18 mouse cellular contexts compared by ENCODE assay signal in genomic region chr8:70344279-70344678, GRCm38 (mm10). TPM values are rescaled to one million over a fixed set of nuclear protein-coding genes. Genes with fewer than 3 reads are reported as not detected.
DNase-seq lines count a peak whose midpoint lies in the region; ATAC-seq and TF ChIP-seq lines count a peak whose summit lies in the region.
"Had no signal": no experiment of that assay in that cellular context is flagged by ENCODE, and none has a peak within 500 bp of the region (broad histone marks: within the 10 kb centered on the region; RNA-seq: fewer than 3 reads in every experiment).

No protein-coding gene starts in this region.

- peaks cover 26% of the 10 kb centered on the region for H3K4me1 ChIP-seq in embryonic facial prominence, embryonic 12.5 days
- H3K4me1 ChIP-seq in embryonic facial prominence, embryonic 10.5 days = peaks cover 30% of the 10 kb centered on the region
- H3K4me1 ChIP-seq in lung, embryonic 14.5 days (ENCODE audit: insufficient read depth) = no peaks in the 10 kb centered on the region
- peaks cover 26% of the 10 kb centered on the region for H3K4me1 ChIP-seq in embryonic facial prominence, embryonic 15.5 days
- peaks cover 66% of the 10 kb centered on the region for H3K4me1 ChIP-seq in liver, embryonic 13.5 days (replicated peaks)

- H3K9ac ChIP-seq in embryonic facial prominence, embryonic 12.5 days = 0 out of 2 replicates have a peak overlapping the region, but pooled peaks have one; percentile 30
- no peak overlapping the region for H3K9ac ChIP-seq in lung, embryonic 14.5 days
- H3K9ac ChIP-seq in embryonic facial prominence, embryonic 15.5 days = no peak overlapping the region
- H3K9ac ChIP-seq in liver, embryonic 13.5 days = no peak overlapping the region
- H3K9ac ChIP-seq: hindbrain, embryonic 15.5 days; intestine, embryonic 15.5 days; neural tube, embryonic 12.5 days had no signal

- no peak for ATAC-seq in embryonic facial prominence, embryonic 12.5 days (ENCODE audit: insufficient number of reproducible peaks, insufficient read depth, low FRiP score, low TSS enrichment)
- 0 out of 2 replicates have a peak, but pooled peaks have one; percentile 6 for ATAC-seq in lung, embryonic 14.5 days (ENCODE audit: insufficient read depth)
- ATAC-seq in embryonic facial prominence, embryonic 15.5 days (ENCODE audit: insufficient number of reproducible peaks, low FRiP score, low TSS enrichment, low read depth) = no peak
- no peak; the same call in 1 of the 2 replicates for ATAC-seq in liver, embryonic 13.5 days (ENCODE audit: low read depth)

- peaks cover 73% of the 10 kb centered on the region for H3K36me3 ChIP-seq in embryonic facial prominence, embryonic 12.5 days
- peaks cover 92% of the 10 kb centered on the region for H3K36me3 ChIP-seq in embryonic facial prominence, embryonic 10.5 days (replicated peaks)
- peaks cover 78% of the 10 kb centered on the region for H3K36me3 ChIP-seq in lung, embryonic 14.5 days (ENCODE audit: insufficient read depth)
- peaks cover 53% of the 10 kb centered on the region for H3K36me3 ChIP-seq in embryonic facial prominence, embryonic 15.5 days
- H3K36me3 ChIP-seq in liver, embryonic 13.5 days = peaks cover 93% of the 10 kb centered on the region

- no peak overlapping the region for H3K4me2 ChIP-seq in embryonic facial prominence, embryonic 12.5 days (replicated peaks)
- H3K4me2 ChIP-seq in lung, embryonic 14.5 days = no peak overlapping the region
- no peak overlapping the region for H3K4me2 ChIP-seq in embryonic facial prominence, embryonic 15.5 days (replicated peaks)
- H3K4me2 ChIP-seq in liver, embryonic 13.5 days = no peak overlapping the region
- H3K4me2 ChIP-seq: hindbrain, embryonic 15.5 days; intestine, embryonic 15.5 days; midbrain, embryonic 11.5 days; neural tube, embryonic 12.5 days had no signal

- H3K4me3 ChIP-seq in embryonic facial prominence, embryonic 12.5 days = no peak overlapping the region
- no peak overlapping the region for H3K4me3 ChIP-seq in embryonic facial prominence, embryonic 10.5 days
- H3K4me3 ChIP-seq in lung, embryonic 14.5 days (ENCODE audit: low read depth, low read length) = no peak overlapping the region
- H3K4me3 ChIP-seq in embryonic facial prominence, embryonic 15.5 days (replicated peaks) = no peak overlapping the region
- H3K4me3 ChIP-seq in liver, embryonic 13.5 days (replicated peaks) = no peak overlapping the region
- H3K4me3 ChIP-seq: gastrocnemius, adult 2 months; hindbrain, embryonic 15.5 days; intestine, embryonic 15.5 days; neural tube, embryonic 12.5 days had no signal

- H3K27me3 ChIP-seq in embryonic facial prominence, embryonic 12.5 days = no peaks in the 10 kb centered on the region
- no peaks in the 10 kb centered on the region for H3K27me3 ChIP-seq in embryonic facial prominence, embryonic 10.5 days (replicated peaks; ENCODE audit: low read depth, poor library complexity, severe bottlenecking)
- H3K27me3 ChIP-seq in lung, embryonic 14.5 days (ENCODE audit: insufficient read depth, low read length) = no peaks in the 10 kb centered on the region
- H3K27me3 ChIP-seq in embryonic facial prominence, embryonic 15.5 days = no peaks in the 10 kb centered on the region
- no peaks in the 10 kb centered on the region for H3K27me3 ChIP-seq in liver, embryonic 13.5 days
- H3K27me3 ChIP-seq: CH12.LX; hindbrain, embryonic 15.5 days; intestine, embryonic 15.5 days; neural tube, embryonic 12.5 days had no signal

- peak overlapping the region; percentile 56 for H3K27ac ChIP-seq in embryonic facial prominence, embryonic 12.5 days
- H3K27ac ChIP-seq in embryonic facial prominence, embryonic 10.5 days (replicated peaks) = no peak overlapping the region
- H3K27ac ChIP-seq in lung, embryonic 14.5 days (ENCODE audit: low read depth) = no peak overlapping the region
- peak overlapping the region; percentile 9; the same call in 1 of the 2 replicates for H3K27ac ChIP-seq in embryonic facial prominence, embryonic 15.5 days (replicated peaks)
- H3K27ac ChIP-seq in liver, embryonic 13.5 days = peak overlapping the region; percentile 40
- H3K27ac ChIP-seq: gastrocnemius, adult 2 months; hindbrain, embryonic 15.5 days; intestine, embryonic 15.5 days; macrophage; neural tube, embryonic 12.5 days had no signal

- TF ChIP-seq CTCF in lung, embryonic 14.5 days (IDR thresholded peaks at IDR 0.05; ENCODE audit: low read depth) = no peak

- WGBS in embryonic facial prominence, embryonic 12.5 days = 95% methylated on average over 2 of the region's 2 CpGs
- 85% methylated on average over 2 of the region's 2 CpGs for WGBS in embryonic facial prominence, embryonic 10.5 days
- 79% methylated on average over 2 of the region's 2 CpGs for WGBS in lung, embryonic 14.5 days
- WGBS in embryonic facial prominence, embryonic 15.5 days = 77% methylated on average over 2 of the region's 2 CpGs
- WGBS in liver, embryonic 13.5 days (ENCODE audit: insufficient replicate concordance) = 73% methylated on average over 2 of the region's 2 CpGs

- no peaks in the 10 kb centered on the region for H3K9me3 ChIP-seq in embryonic facial prominence, embryonic 12.5 days
- H3K9me3 ChIP-seq in embryonic facial prominence, embryonic 10.5 days = no peaks in the 10 kb centered on the region
- H3K9me3 ChIP-seq in lung, embryonic 14.5 days (ENCODE audit: low read depth, low read length) = no peaks in the 10 kb centered on the region
- H3K9me3 ChIP-seq in embryonic facial prominence, embryonic 15.5 days (replicated peaks) = no peaks in the 10 kb centered on the region
- no peaks in the 10 kb centered on the region for H3K9me3 ChIP-seq in liver, embryonic 13.5 days (replicated peaks)
- H3K9me3 ChIP-seq: G1E; hindbrain, embryonic 15.5 days; intestine, embryonic 15.5 days; neural tube, embryonic 12.5 days had no signal

- no peak for DNase-seq in embryonic facial prominence, embryonic 10.5 days (ENCODE audit: low spot score)
- no peak for DNase-seq in lung, embryonic 14.5 days
- no peak for DNase-seq in lung, postnatal 14 days
- DNase-seq in liver, embryonic 13.5 days = no peak
- no peak for DNase-seq in spleen, adult 18-20 months
- DNase-seq: thymus, adult 18-20 months had no signal

RNA-seq across cellular contexts. Expression of gene Upf1, which starts 8.8 kb away (rescaled TPM):
- polyA plus RNA-seq in embryonic facial prominence, embryonic 12.5 days (2016; fragmentation: Nextera tagmentation; extraction: Ambion mirVana) = 33.7 and 36.0 TPM in 2 replicates
- 21.9 and 22.1 TPM in 2 replicates for polyA plus RNA-seq in embryonic facial prominence, embryonic 10.5 days (2016; fragmentation: Nextera tagmentation; extraction: Ambion mirVana)
- 23.3 and 27.2 TPM in 2 replicates for polyA plus RNA-seq in lung, embryonic 14.5 days (2014; fragmentation: Nextera tagmentation; extraction: Ambion mirVana)
- 18.6 and 21.2 TPM in 2 replicates for polyA plus RNA-seq in embryonic facial prominence, embryonic 15.5 days (2015; fragmentation: Nextera tagmentation; extraction: Ambion mirVana)
- polyA plus RNA-seq in liver, embryonic 13.5 days (2015; fragmentation: Nextera tagmentation; extraction: Ambion mirVana) = 11.5 and 12.8 TPM in 2 replicates

RNA-seq across cellular contexts. Expression of gene Gdf1, which starts 14.7 kb away (rescaled TPM):
- polyA plus RNA-seq in embryonic facial prominence, embryonic 12.5 days (2016; fragmentation: Nextera tagmentation; extraction: Ambion mirVana) = 2.1 and 3.2 TPM in 2 replicates
- 5.6 and 5.7 TPM in 2 replicates for polyA plus RNA-seq in embryonic facial prominence, embryonic 10.5 days (2016; fragmentation: Nextera tagmentation; extraction: Ambion mirVana)
- polyA plus RNA-seq in lung, embryonic 14.5 days (2014; fragmentation: Nextera tagmentation; extraction: Ambion mirVana) = 2.4 and 4.2 TPM in 2 replicates
- polyA plus RNA-seq in embryonic facial prominence, embryonic 15.5 days (2015; fragmentation: Nextera tagmentation; extraction: Ambion mirVana) = 1.7 and 2.6 TPM in 2 replicates
- polyA plus RNA-seq in liver, embryonic 13.5 days (2015; fragmentation: Nextera tagmentation; extraction: Ambion mirVana) = 0.17 and 0.29 TPM in 2 replicates
- polyA plus RNA-seq: embryonic facial prominence, embryonic 14.5 days; G1E; macrophage had no signal

RNA-seq across cellular contexts. Expression of gene Cers1, which starts 28.7 kb away (rescaled TPM):
- polyA plus RNA-seq in embryonic facial prominence, embryonic 12.5 days (2016; fragmentation: Nextera tagmentation; extraction: Ambion mirVana) = 10.0 and 11.1 TPM in 2 replicates
- 2.3 and 4.1 TPM in 2 replicates for polyA plus RNA-seq in embryonic facial prominence, embryonic 10.5 days (2016; fragmentation: Nextera tagmentation; extraction: Ambion mirVana)
- polyA plus RNA-seq in lung, embryonic 14.5 days (2014; fragmentation: Nextera tagmentation; extraction: Ambion mirVana) = 2.7 and 3.6 TPM in 2 replicates
- 8.9 and 9.3 TPM in 2 replicates for polyA plus RNA-seq in embryonic facial prominence, embryonic 15.5 days (2015; fragmentation: Nextera tagmentation; extraction: Ambion mirVana)
- 0.15 and 0.30 TPM in 2 replicates for polyA plus RNA-seq in liver, embryonic 13.5 days (2015; fragmentation: Nextera tagmentation; extraction: Ambion mirVana)
- polyA plus RNA-seq: G1E, macrophage had no signal

RNA-seq across cellular contexts. Expression of gene Comp, which starts 29.1 kb away (rescaled TPM):
- polyA plus RNA-seq in embryonic facial prominence, embryonic 12.5 days (2016; fragmentation: Nextera tagmentation; extraction: Ambion mirVana) = 0.61 and 1.4 TPM in 2 replicates
- 0.19 and 0.37 TPM in 2 replicates for polyA plus RNA-seq in embryonic facial prominence, embryonic 10.5 days (2016; fragmentation: Nextera tagmentation; extraction: Ambion mirVana)
- polyA plus RNA-seq in lung, embryonic 14.5 days (2014; fragmentation: Nextera tagmentation; extraction: Ambion mirVana) = 0.43 and 0.53 TPM in 2 replicates
- 5.1 and 7.3 TPM in 2 replicates for polyA plus RNA-seq in embryonic facial prominence, embryonic 15.5 days (2015; fragmentation: Nextera tagmentation; extraction: Ambion mirVana)
- 0.48 and 0.58 TPM in 2 replicates for polyA plus RNA-seq in liver, embryonic 13.5 days (2015; fragmentation: Nextera tagmentation; extraction: Ambion mirVana)
- polyA plus RNA-seq: forebrain, embryonic 14.5 days; macrophage; midbrain, embryonic 11.5 days had no signal

RNA-seq across cellular contexts. Expression of gene Cope, which starts 42.0 kb away (rescaled TPM):
- 267 and 295 TPM in 2 replicates for polyA plus RNA-seq in embryonic facial prominence, embryonic 12.5 days (2016; fragmentation: Nextera tagmentation; extraction: Ambion mirVana)
- polyA plus RNA-seq in embryonic facial prominence, embryonic 10.5 days (2016; fragmentation: Nextera tagmentation; extraction: Ambion mirVana) = 293 and 297 TPM in 2 replicates
- 286 and 303 TPM in 2 replicates for polyA plus RNA-seq in lung, embryonic 14.5 days (2014; fragmentation: Nextera tagmentation; extraction: Ambion mirVana)
- polyA plus RNA-seq in embryonic facial prominence, embryonic 15.5 days (2015; fragmentation: Nextera tagmentation; extraction: Ambion mirVana) = 377 and 397 TPM in 2 replicates
- 170 and 197 TPM in 2 replicates for polyA plus RNA-seq in liver, embryonic 13.5 days (2015; fragmentation: Nextera tagmentation; extraction: Ambion mirVana)

Comparison
In these comparisons a context has a peak if more than half of its experiments do, and no peak if none do; other contexts are left out.
1. H3K27ac ChIP-seq: peak in embryonic facial prominence, embryonic 12.5 days (single experiment), embryonic facial prominence, embryonic 15.5 days (single experiment) and liver, embryonic 13.5 days (single experiment); none in embryonic facial prominence, embryonic 10.5 days (single experiment) and lung, embryonic 14.5 days (single experiment).